Mouse (Mus musculus) myocyte (in vitro differentiated cells): ENCODE measurements at regions not wholly inside any gene's neighbourhood (a gene's known extent, or its start where the extent isn't known, plus 50 kb on each side); places are given as distances from the start of the nearest gene placed in this dataset.
A peak's percentile ranks its signal among the peaks of the same experiment; 100 is the strongest.

ENCODE experiments used
- H3K27me3 ChIP-seq: one replicate; pipeline ENCODE4 v1.6.1; 2011; ENCODE audit not compliant: control insufficient read depth, insufficient read depth, insufficient read length
- H3K36me3 ChIP-seq: one replicate; pipeline ENCODE4 v1.6.1; 2011; ENCODE audit not compliant: control insufficient read depth, insufficient read depth
- H3K4me2 ChIP-seq: one replicate; pipeline ENCODE4 v1.6.1; 2011; ENCODE audit warnings: low read depth, control low read depth
- H3K4me3 ChIP-seq: one replicate; pipeline ENCODE4 v1.5.1; 2011; ENCODE audit warnings: mild to moderate bottlenecking, control low read depth, moderate library complexity
- H3K79me2 ChIP-seq: one replicate; pipeline ENCODE4 v1.6.1; 2011; ENCODE audit not compliant: control insufficient read depth, insufficient read depth
- H3ac ChIP-seq: one replicate; pipeline ENCODE4 v1.6.1; 2011; ENCODE audit not compliant: control insufficient read depth, insufficient read length
- CEBPB ChIP-seq: IDR thresholded peaks from 2 replicates; pipeline ENCODE4 v1.6.1; 2011; ENCODE audit warnings: mild to moderate bottlenecking, moderate library complexity; ENCODE audit not compliant: poor library complexity, insufficient read depth, severe bottlenecking
- E2F4 ChIP-seq: IDR thresholded peaks from one replicate; pipeline ENCODE4 v1.6.1; 2011; ENCODE audit warnings: mild to moderate bottlenecking, control low read depth, moderate library complexity; ENCODE audit not compliant: insufficient read depth
- MAX ChIP-seq: IDR thresholded peaks from one replicate; pipeline ENCODE4 v1.6.1; 2011; ENCODE audit warnings: low read depth, mild to moderate bottlenecking, control low read depth
- MYOD1 ChIP-seq, 3 experiments: IDR thresholded peaks; one replicate each; pipeline ENCODE4 v1.6.1; 2011; ENCODE audit warnings: control low read depth in 2 of 3, low read depth in 2 of 3, mild to moderate bottlenecking in 2 of 3, moderate library complexity in 1 of 3; ENCODE audit not compliant: insufficient read length in 2 of 3, control insufficient read depth in 1 of 3
- MYOG ChIP-seq, 3 experiments: IDR thresholded peaks; one replicate each; pipeline ENCODE4 v1.6.1; 2011; ENCODE audit warnings: control low read depth in 2 of 3, low read depth in 2 of 3, mild to moderate bottlenecking in 2 of 3; ENCODE audit not compliant: insufficient read length in 2 of 3, control insufficient read depth in 1 of 3, insufficient read depth in 1 of 3
- POLR2A ChIP-seq: IDR thresholded peaks from one replicate; pipeline ENCODE4 v1.6.1; 2011; ENCODE audit warnings: low read depth, mild to moderate bottlenecking, control low read depth, moderate library complexity; ENCODE audit not compliant: insufficient read length
- POLR2AphosphoS2 ChIP-seq: IDR thresholded peaks from one replicate; pipeline ENCODE4 v1.6.1; 2011; ENCODE audit warnings: low read depth, control low read depth; ENCODE audit not compliant: insufficient read length
- REST ChIP-seq: IDR thresholded peaks from one replicate; pipeline ENCODE4 v1.6.1; 2011; ENCODE audit warnings: mild to moderate bottlenecking, control low read depth, moderate library complexity; ENCODE audit not compliant: insufficient read depth, insufficient read length
- SRF ChIP-seq: IDR thresholded peaks from one replicate; pipeline ENCODE4 v1.6.1; 2011; ENCODE audit warnings: low read depth; ENCODE audit not compliant: control insufficient read depth, insufficient read length
- TCF12 ChIP-seq: IDR thresholded peaks from one replicate; pipeline ENCODE4 v1.6.1; 2011; ENCODE audit warnings: mild to moderate bottlenecking, control low read depth; ENCODE audit not compliant: poor library complexity, insufficient read depth, severe bottlenecking
- TCF3 ChIP-seq: IDR thresholded peaks from one replicate; pipeline ENCODE4 v1.6.1; 2011; ENCODE audit warnings: low read depth, control low read depth; ENCODE audit not compliant: insufficient read length
- USF1 ChIP-seq: IDR thresholded peaks from one replicate; pipeline ENCODE4 v1.6.1; 2011; ENCODE audit warnings: low read depth, mild to moderate bottlenecking, control low read depth, moderate library complexity

DNA sequence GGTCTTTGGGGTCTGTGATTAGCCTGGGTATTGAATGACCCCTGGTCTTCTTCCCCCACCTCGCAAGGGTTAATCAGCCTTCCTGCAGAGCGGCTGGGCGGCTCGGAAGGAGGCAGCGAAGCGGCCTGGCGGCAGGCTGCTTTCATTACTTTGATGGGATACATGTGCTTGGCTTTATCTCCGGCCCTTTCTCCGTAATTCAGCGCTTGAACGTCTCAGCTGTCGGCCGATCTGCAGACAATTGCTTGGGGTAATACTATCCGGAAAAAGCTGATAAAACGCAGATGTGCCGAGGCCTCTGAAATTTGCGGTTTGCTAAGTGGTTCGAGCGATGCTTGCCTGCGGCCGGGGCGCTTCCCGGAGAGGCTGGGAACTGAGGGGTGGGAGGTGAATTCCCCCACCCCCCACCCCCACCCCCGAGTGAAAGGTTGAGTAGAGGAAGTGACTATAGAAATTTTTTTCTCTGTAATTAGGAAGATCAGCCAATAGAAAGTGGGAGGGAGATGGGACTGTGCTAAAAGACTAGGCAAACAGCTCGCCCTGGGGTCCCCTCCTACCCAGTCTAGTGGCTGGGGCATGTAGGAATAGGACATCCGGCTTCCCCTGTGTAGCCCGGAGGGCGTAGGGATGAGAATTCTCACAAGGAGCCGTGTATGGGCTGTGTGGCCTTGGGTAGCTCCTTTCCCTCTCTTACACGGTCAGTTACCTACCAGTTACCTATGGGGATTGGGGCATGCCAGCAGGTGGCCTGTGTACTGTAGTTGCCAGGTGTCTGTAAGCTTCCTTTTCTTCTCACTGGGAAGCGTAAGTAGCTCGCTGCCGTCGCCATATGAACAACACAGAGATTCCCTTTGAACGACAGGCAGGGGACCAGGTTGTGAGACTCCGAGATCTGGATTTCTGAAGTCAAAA is 69.5 kb upstream of the Msx1 start:
- Histone ChIP-seq H3K27me3 (peaks cover 5% of the 10 kb centered on the region), H3K4me3 (no peak overlapping the region)

DNA sequence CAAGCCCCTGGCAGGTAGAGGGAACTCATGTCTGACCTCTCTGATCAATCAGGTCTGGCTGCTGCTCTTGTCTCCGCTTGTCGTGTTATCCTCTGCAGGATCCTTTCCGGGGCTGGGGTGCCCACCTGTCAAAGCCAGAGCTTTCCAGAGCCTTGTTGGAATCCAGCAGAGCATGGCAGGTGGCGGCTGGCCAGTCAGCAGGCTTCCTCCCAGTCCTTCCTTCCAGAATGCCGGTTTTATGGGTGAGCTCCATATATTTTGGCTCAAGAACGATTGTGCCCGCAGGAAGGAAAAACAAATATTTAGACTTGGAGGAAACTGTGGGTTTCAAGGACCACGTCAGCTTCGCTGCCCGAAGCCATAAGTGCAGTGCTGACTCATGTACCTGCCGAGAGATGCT is 66.3 kb upstream of the Msx1 start:
- Histone ChIP-seq H3K27me3 (peaks cover 12% of the 10 kb centered on the region), H3K79me2 (no peaks in the 10 kb centered on the region), H3ac (no peak overlapping the region), H3K36me3 (no peaks in the 10 kb centered on the region), H3K4me2 (no peak overlapping the region), H3K4me3 (no peak overlapping the region)
- TF ChIP-seq E2F4 (no peak), CEBPB (no peak)

More for the DNA sequence above, 69.5 kb upstream of the Msx1 start:
- TF ChIP-seq MAX: no peak
- no peak for TF ChIP-seq CEBPB
- no peak for TF ChIP-seq POLR2A
- peak; percentile 16 for TF ChIP-seq TCF12
- no peak for TF ChIP-seq E2F4
- TF ChIP-seq REST: no peak
- peak in 2 of 3 experiments; percentile 25 to 64 for TF ChIP-seq MYOG (IDR thresholded peaks at IDR 0.05; ENCODE audit: control insufficient read depth in 1 of 3, insufficient read depth in 1 of 3, insufficient read length in 2 of 3, low read depth in 2 of 3)
- TF ChIP-seq MYOD1 (IDR thresholded peaks at IDR 0.05; ENCODE audit: control insufficient read depth in 1 of 3, insufficient read length in 2 of 3, low read depth in 2 of 3): peak in 2 of 3 experiments; percentile 31 to 59
- no peak for TF ChIP-seq POLR2AphosphoS2
- TF ChIP-seq SRF: no peak
- TF ChIP-seq USF1: no peak
- Histone ChIP-seq H3K4me2 (peak overlapping the region; percentile 38), H3K36me3 (no peaks in the 10 kb centered on the region), H3ac (no peak overlapping the region), H3K79me2 (no peaks in the 10 kb centered on the region)

DNA sequence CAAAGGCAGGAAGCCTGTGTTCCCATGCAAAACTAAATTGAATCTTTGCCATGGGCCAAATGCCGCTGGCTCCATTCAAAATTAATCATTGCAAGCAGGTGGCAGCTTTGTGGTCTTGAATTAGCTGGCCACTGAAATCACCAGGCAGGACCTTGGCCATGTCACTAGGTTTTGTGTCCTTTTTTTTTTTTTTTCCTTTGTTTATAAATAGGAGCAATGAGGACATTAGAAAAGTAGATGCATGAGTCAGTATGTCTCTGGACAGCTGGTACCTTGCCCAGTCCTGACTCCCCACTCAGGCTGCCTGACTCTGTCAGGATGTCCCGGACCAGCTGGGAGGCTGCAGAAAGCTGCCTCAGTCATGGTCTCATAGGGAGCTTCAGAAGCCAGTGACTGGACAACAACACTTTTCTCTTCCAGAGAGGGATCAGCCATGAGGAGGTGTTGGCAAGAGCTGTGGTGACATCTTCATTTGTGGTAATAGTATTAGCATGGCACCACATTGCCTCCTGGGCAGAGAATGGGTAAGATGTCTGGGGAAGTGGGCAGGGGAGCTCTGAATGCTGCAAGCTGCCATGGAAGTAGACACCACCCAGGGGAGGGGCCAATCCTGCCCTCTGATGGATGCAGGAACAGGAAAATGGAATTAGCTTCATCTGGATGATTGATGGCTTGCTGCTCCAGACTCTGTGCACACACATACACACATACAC is 55.4 kb upstream of the Msx1 start:
- Histone ChIP-seq H3ac (no peak overlapping the region), H3K79me2 (no peaks in the 10 kb centered on the region), H3K4me3 (no peak overlapping the region), H3K36me3 (no peaks in the 10 kb centered on the region), H3K4me2 (peak overlapping the region; percentile 39), H3K27me3 (no peaks in the 10 kb centered on the region)
- no peak for TF ChIP-seq SRF
- TF ChIP-seq POLR2AphosphoS2: no peak
- TF ChIP-seq TCF3: no peak
- peak; percentile 31 to 86 (median 73) for TF ChIP-seq MYOG (IDR thresholded peaks at IDR 0.05; ENCODE audit: control insufficient read depth in 1 of 3, insufficient read depth in 1 of 3, insufficient read length in 2 of 3, low read depth in 2 of 3)
- TF ChIP-seq TCF12: peak; percentile 48
- TF ChIP-seq CEBPB: no peak
- peak; percentile 58 to 82 (median 81) for TF ChIP-seq MYOD1 (IDR thresholded peaks at IDR 0.05; ENCODE audit: control insufficient read depth in 1 of 3, insufficient read length in 2 of 3, low read depth in 2 of 3)
- no peak for TF ChIP-seq MAX
- TF ChIP-seq USF1: no peak
- no peak for TF ChIP-seq POLR2A
- TF ChIP-seq E2F4: no peak
- no peak for TF ChIP-seq REST

GRCm38 (mm10) chr5:37876240-37876639 is 51.9 kb upstream of the Msx1 start:
- Histone ChIP-seq H3K27me3 (no peaks in the 10 kb centered on the region), H3K79me2 (no peaks in the 10 kb centered on the region), H3K4me3 (no peak overlapping the region), H3ac (no peak overlapping the region), H3K4me2 (peak overlapping the region; percentile 28), H3K36me3 (no peaks in the 10 kb centered on the region)
- no peak for TF ChIP-seq SRF
- TF ChIP-seq TCF12: no peak
- no peak for TF ChIP-seq MAX
- no peak for TF ChIP-seq CEBPB
- TF ChIP-seq REST: no peak
- no peak for TF ChIP-seq MYOG (IDR thresholded peaks at IDR 0.05; ENCODE audit: control insufficient read depth in 1 of 3, insufficient read depth in 1 of 3, insufficient read length in 2 of 3, low read depth in 2 of 3)
- TF ChIP-seq E2F4: no peak
- no peak for TF ChIP-seq MYOD1 (IDR thresholded peaks at IDR 0.05; ENCODE audit: control insufficient read depth in 1 of 3, insufficient read length in 2 of 3, low read depth in 2 of 3)
- TF ChIP-seq POLR2AphosphoS2: no peak
- TF ChIP-seq TCF3: no peak
- TF ChIP-seq USF1: no peak
- TF ChIP-seq POLR2A: no peak
